Mouse (Mus musculus): ENCODE measurements around the gene Rtn4. TPM values are rescaled to one million over a fixed set of nuclear protein-coding genes. Genes with fewer than 3 reads are reported as not detected.
A peak's percentile ranks its signal among the peaks of the same experiment; 100 is the strongest.

Gene Rtn4
- polyA plus RNA-seq, 1 experiment from 2014 or later = 64.7 TPM

GRCm38 (mm10) chr11:29778936-29779335, 86.2 kb downstream of the Rtn4 start:
- Histone ChIP-seq H3K27me3 (ENCODE audit: low read depth, poor library complexity, severe bottlenecking) (no peaks in the 10 kb centered on the region), H3K4me3 (no peak overlapping the region), H3K36me3 (no peaks in the 10 kb centered on the region), H3K27ac (no peak overlapping the region), H3K9me3 (replicated peaks) (no peaks in the 10 kb centered on the region), H3K4me1 (0 out of 2 replicates have a peak, but pooled peaks cover 3% of the 10 kb centered on the region)
- DNase-seq (ENCODE audit: low spot score) = no peak
- 75% methylated on average over 3 of the region's 3 CpGs for WGBS

GRCm38 (mm10) chr11:29779409-29780026, 86.8 kb downstream of the Rtn4 start:
- no peak overlapping the region for H3K4me3 ChIP-seq
- no peaks in the 10 kb centered on the region for H3K27me3 ChIP-seq (ENCODE audit: low read depth, poor library complexity, severe bottlenecking)
- 38% methylated on average over 2 of the region's 2 CpGs for WGBS
- H3K4me1 ChIP-seq = 0 out of 2 replicates have a peak, but pooled peaks cover 1% of the 10 kb centered on the region
- H3K27ac ChIP-seq = no peak overlapping the region
- no peaks in the 10 kb centered on the region for H3K36me3 ChIP-seq
- DNase-seq (ENCODE audit: low spot score) = no peak
- no peaks in the 10 kb centered on the region for H3K9me3 ChIP-seq (replicated peaks)

GRCm38 (mm10) chr11:29786583-29787219, 94.0 kb downstream of the Rtn4 start:
- WGBS = 89% methylated on average over 6 of the region's 6 CpGs
- DNase-seq (ENCODE audit: low spot score) = no peak
- H3K27ac ChIP-seq = no peak overlapping the region
- H3K36me3 ChIP-seq = no peaks in the 10 kb centered on the region
- H3K27me3 ChIP-seq (ENCODE audit: low read depth, poor library complexity, severe bottlenecking) = no peaks in the 10 kb centered on the region
- H3K9me3 ChIP-seq (replicated peaks) = no peaks in the 10 kb centered on the region
- no peak overlapping the region for H3K4me3 ChIP-seq
- no peaks in the 10 kb centered on the region; the same call in 1 of the 2 replicates for H3K4me1 ChIP-seq

GRCm38 (mm10) chr11:29787473-29787872, 94.7 kb downstream of the Rtn4 start:
- H3K36me3 ChIP-seq = no peaks in the 10 kb centered on the region
- H3K27ac ChIP-seq = no peak overlapping the region
- 16% methylated on average over 5 of the region's 5 CpGs for WGBS
- no peaks in the 10 kb centered on the region for H3K9me3 ChIP-seq (replicated peaks)
- no peak overlapping the region for H3K4me3 ChIP-seq
- no peaks in the 10 kb centered on the region for H3K27me3 ChIP-seq (ENCODE audit: low read depth, poor library complexity, severe bottlenecking)
- peak; percentile 32 for DNase-seq (ENCODE audit: low spot score)
- H3K4me1 ChIP-seq = no peaks in the 10 kb centered on the region; the same call in 1 of the 2 replicates

- WGBS = 61% methylated on average over 1 of the region's 1 CpGs
- no peak overlapping the region for H3K27ac ChIP-seq
- no peak overlapping the region for H3K4me3 ChIP-seq
- H3K27me3 ChIP-seq (ENCODE audit: low read depth, poor library complexity, severe bottlenecking) = no peaks in the 10 kb centered on the region
- no peaks in the 10 kb centered on the region; the same call in 1 of the 2 replicates for H3K4me1 ChIP-seq
- H3K9me3 ChIP-seq (replicated peaks) = no peaks in the 10 kb centered on the region
- H3K36me3 ChIP-seq = no peaks in the 10 kb centered on the region
- no peak for DNase-seq (ENCODE audit: low spot score)
These were observed 95.8 kb downstream of the Rtn4 start for GRCm38 (mm10) chr11:29788499-29788898.

- Histone ChIP-seq H3K36me3 (no peaks in the 10 kb centered on the region), H3K4me3 (no peak overlapping the region), H3K4me1 (no peaks in the 10 kb centered on the region; the same call in 1 of the 2 replicates), H3K27ac (no peak overlapping the region), H3K27me3 (ENCODE audit: low read depth, poor library complexity, severe bottlenecking) (no peaks in the 10 kb centered on the region), H3K9me3 (replicated peaks) (no peaks in the 10 kb centered on the region)
- DNase-seq (ENCODE audit: low spot score) = no peak
- 88% methylated on average over 6 of the region's 6 CpGs for WGBS
These were observed 96.3 kb downstream of the Rtn4 start for GRCm38 (mm10) chr11:29788921-29789638.

GRCm38 (mm10) chr11:29790796-29791195, 98.0 kb downstream of the Rtn4 start:
- H3K27ac ChIP-seq = no peak overlapping the region
- DNase-seq (ENCODE audit: low spot score) = no peak
- no peaks in the 10 kb centered on the region for H3K9me3 ChIP-seq (replicated peaks)
- H3K4me3 ChIP-seq = no peak overlapping the region
- whole genome bisulfite sequencing = 86% methylated on average over 2 of the region's 2 CpGs
- no peaks in the 10 kb centered on the region; the same call in 1 of the 2 replicates for H3K4me1 ChIP-seq
- no peaks in the 10 kb centered on the region for H3K27me3 ChIP-seq (ENCODE audit: low read depth, poor library complexity, severe bottlenecking)
- H3K36me3 ChIP-seq = no peaks in the 10 kb centered on the region

Other genes with a start within 250 kb of the Rtn4 start
- gene Prorsd1, start 177.9 kb upstream of the Rtn4 start, polyA plus RNA-seq (2016; fragmentation: Nextera tagmentation; extraction: Ambion mirVana) = 19.2 and 19.8 TPM in 2 replicates
- 43.1 and 45.2 TPM in 2 replicates for gene Mtif2, start 166.5 kb upstream of the Rtn4 start, polyA plus RNA-seq (2016; fragmentation: Nextera tagmentation; extraction: Ambion mirVana)
- 0.18 TPM in 1 of 2 replicates, not detected in the other for gene Clhc1, start 145.0 kb upstream of the Rtn4 start, polyA plus RNA-seq (2016; fragmentation: Nextera tagmentation; extraction: Ambion mirVana)
- gene Rps27a, start 144.8 kb upstream of the Rtn4 start, polyA plus RNA-seq (2016; fragmentation: Nextera tagmentation; extraction: Ambion mirVana) = 1,063 and 1,282 TPM in 2 replicates
- 0.04 and 0.10 TPM in 2 replicates for gene 4931440F15Rik, start 132.7 kb downstream of the Rtn4 start, polyA plus RNA-seq (2016; fragmentation: Nextera tagmentation; extraction: Ambion mirVana)